Mouse (Mus musculus) central nervous system, embryonic 14 days (tissue): ENCODE results near the gene Fut4. TPM values are rescaled to one million over a fixed set of nuclear protein-coding genes. Genes with fewer than 3 reads are reported as not detected.

Source experiments
- polyA plus RNA-seq: library from polyadenylated mRNA; depleted of rRNA; stranded (reverse); fragments of >200 nt; gene quantifications from 2 replicates; pipeline ENCODE4 v1.2.3, GENCODE M21; 2012; rRNA removed

Gene Fut4
- polyA plus RNA-seq, result 0.80 and 1.3 TPM in 2 replicates

DNA sequence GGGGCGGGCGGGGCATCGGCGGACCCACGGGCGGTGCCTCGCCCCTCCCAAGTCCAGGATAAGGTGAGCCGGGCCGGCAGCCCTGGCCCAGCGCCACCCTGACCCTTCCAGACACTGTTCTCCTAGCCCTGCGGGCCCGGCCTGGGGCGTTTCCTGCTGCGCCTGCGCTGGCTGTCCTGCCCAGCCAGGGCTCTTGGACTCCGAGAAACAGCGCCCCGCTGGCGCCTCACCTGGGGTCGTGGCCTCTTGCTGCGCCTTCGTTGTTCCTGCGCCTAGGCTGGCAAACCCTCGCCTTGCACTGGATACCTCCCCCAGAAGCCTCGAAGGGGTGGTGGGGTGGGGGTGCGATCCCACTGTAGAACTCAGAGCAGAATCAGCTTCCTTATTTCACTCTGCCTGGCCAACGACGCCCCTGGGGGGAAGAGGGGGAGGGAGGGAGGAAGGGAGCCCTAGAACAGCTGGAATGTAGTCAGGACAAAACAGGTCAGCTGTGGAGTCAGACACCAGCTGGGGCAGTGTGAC lies at the start of gene Fut4:
Gene Fut4 (minus strand): TSS at position 393 of the 522 bp plus-strand sequence.

GRCm38 (mm10) chr9:14784039-14785002 lies 32.1 kb upstream of the Fut4 start, which contains the start of the genes Mre11a and Ankrd49:
Gene Mre11a (plus strand): TSS chr9:14784654.
Gene Ankrd49 (minus strand): TSS chr9:14784856.

DNA sequence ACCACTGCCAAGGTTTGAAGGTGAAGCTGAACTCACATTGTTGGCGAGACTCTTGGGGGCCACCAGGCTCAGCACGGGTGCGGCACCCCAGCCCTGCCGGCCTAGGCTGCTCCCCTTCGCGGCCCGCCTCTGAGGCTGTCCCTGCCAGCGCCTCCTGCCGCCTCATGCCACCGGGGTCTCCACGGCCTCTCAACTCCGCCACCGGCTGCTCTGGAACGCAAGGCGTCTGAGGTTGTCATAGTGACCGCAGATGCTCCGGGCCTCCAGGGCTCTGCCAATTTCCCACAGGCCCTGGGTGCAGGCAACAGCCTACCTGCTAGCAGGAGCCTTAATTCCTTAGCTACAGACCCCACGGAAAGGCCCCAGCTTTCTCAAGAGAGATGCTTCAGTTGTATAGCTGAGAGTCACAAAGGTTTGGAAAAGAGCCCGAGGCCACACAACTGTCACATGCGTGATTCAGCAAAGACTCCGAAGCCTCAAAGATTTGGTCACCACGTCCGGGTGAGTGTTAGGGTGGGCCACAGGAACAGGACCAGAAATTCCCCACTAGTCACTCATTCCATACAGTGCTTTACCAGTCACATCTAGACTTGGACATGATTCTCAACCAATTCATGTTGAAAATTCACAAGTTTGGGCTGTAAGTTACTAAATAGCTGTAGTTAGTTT lies 18.7 kb upstream of the Fut4 start, which contains the start of gene 1700012B09Rik:
Gene 1700012B09Rik (minus strand): TSS at position 228 of the 669 bp plus-strand sequence.

DNA sequence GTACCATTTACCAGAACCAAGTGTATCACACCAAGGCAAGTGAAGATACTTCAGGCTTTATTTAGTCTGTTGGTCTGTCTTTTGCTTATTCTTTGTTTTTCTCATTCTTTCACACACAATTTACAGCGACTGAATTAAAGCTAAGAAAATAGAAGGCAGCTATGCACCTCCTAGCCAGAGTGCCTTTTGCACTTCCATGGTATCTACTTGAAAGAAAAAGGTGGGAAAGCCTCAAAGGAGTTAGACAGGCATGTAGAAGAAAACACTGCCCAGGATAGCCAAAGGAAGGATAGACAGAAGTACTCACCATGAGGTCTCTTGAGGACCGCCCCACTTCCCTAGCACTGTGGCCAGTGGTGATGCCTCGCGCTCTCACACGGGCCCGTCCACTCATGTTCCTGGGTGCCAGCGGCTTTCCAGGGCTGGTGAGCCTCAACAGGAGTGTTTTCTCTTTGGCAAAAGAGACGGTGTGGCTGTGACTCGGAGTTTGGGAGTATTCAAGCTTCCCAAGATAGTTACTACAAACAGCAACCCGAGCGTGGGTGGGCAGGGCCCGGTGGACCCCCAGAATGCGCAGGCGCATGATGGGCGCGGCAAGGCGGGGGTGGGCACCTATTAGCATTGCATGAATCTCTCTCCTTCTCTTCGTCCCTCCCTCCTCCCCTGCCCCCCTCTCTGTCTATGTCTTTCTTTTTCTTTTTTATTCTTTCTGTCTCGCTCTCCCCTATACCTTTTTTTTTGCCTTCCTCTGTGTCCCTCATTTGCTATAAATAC lies 11.9 kb downstream of the Fut4 start, which contains the start of gene Piwil4:
Gene Piwil4 (minus strand): TSS at position 583 of the 774 bp plus-strand sequence.

Other genes starting within 250 kb of the Fut4 start
- 20.0 and 25.2 TPM in 2 replicates for gene Amotl1, start 107.3 kb downstream of the Fut4 start, polyA plus RNA-seq
- 0.26 and 0.28 TPM in 2 replicates for gene Piwil4, start 11.7 kb downstream of the Fut4 start, polyA plus RNA-seq
- gene 1700012B09Rik, start 18.6 kb upstream of the Fut4 start, polyA plus RNA-seq, result 1.0 and 1.4 TPM in 2 replicates
- gene Mre11a, start 32.3 kb upstream of the Fut4 start, polyA plus RNA-seq, result 12.2 and 13.4 TPM in 2 replicates
- gene Ankrd49, start 32.5 kb upstream of the Fut4 start, polyA plus RNA-seq, result 20.4 and 24.6 TPM in 2 replicates
- 1.1 and 1.5 TPM in 2 replicates for gene Gpr83, start 107.8 kb upstream of the Fut4 start, polyA plus RNA-seq
- gene Izumo1r, start 151.6 kb upstream of the Fut4 start, polyA plus RNA-seq, result 0.04 and 0.24 TPM in 2 replicates